Comparison of ENCODE assay signal across 1 mouse cellular context in genomic region chr10:80315315-80315714, GRCm38 (mm10).
TF ChIP-seq lines count a peak whose summit lies in the region.

No protein-coding gene starts in this region.

TF ChIP-seq in MEL, 35 proteins besides CTCF, POLR2A, EP300 and RAD21:
- TF ChIP-seq TBP (IDR thresholded peaks at IDR 0.05; ENCODE audit: low read depth, low read length) (no peak), POLR2AphosphoS5 (IDR thresholded peaks at IDR 0.05; ENCODE audit: borderline replicate concordance, low read depth, low read length) (peak; percentile 42; the same call in 1 of the 2 replicates)
TF ChIP-seq in MEL: peak in this region for 1.
